In the genomic region with DNA sequence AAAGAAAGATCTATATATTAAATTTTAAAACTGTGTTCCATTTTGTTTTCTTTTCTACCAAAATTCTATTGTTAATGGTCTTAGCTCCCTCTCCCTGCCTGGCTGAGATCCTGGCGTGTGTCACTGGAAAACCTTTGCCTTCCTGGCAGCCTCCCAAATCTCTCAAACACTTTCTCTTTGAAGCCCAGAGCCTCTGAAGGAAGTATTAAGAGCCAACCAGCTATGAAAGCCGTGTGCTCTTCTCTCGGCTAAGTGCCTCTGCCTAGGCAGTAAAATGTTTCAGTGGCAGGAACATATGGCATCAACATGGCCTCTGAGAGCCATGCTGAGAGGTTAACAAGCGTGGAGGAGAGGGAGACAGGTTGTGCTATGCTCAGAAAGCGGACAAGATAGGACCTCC, we compare ENCODE assay signal across 15 mouse cellular contexts. TPM values are rescaled to one million over a fixed set of nuclear protein-coding genes. Genes with fewer than 3 reads are reported as not detected.
DNase-seq lines count a peak whose midpoint lies in the region; ATAC-seq lines count a peak whose summit lies in the region.
"Had no signal": no experiment of that assay in that cellular context is flagged by ENCODE, and none has a peak within 500 bp of the region (broad histone marks: within the 10 kb centered on the region; RNA-seq: fewer than 3 reads in every experiment).

No protein-coding gene starts in this region.

- no peaks in the 10 kb centered on the region for H3K4me1 ChIP-seq in kidney, embryonic 15.5 days
- H3K4me1 ChIP-seq in liver, embryonic 11.5 days (replicated peaks; ENCODE audit: control insufficient read depth, insufficient read depth, low read length): no peaks in the 10 kb centered on the region
- H3K4me1 ChIP-seq: intestine, embryonic 15.5 days; midbrain, embryonic 12.5 days; stomach, embryonic 15.5 days had no signal

- no peaks in the 10 kb centered on the region for H3K9me3 ChIP-seq in kidney, embryonic 15.5 days (replicated peaks)
- H3K9me3 ChIP-seq in liver, embryonic 11.5 days (ENCODE audit: control insufficient read depth, low read length): no peaks in the 10 kb centered on the region
- H3K9me3 ChIP-seq: intestine, embryonic 15.5 days; limb, embryonic 15.5 days; midbrain, embryonic 12.5 days; stomach, embryonic 15.5 days had no signal

- no peaks in the 10 kb centered on the region for H3K27me3 ChIP-seq in kidney, embryonic 15.5 days
- no peaks in the 10 kb centered on the region for H3K27me3 ChIP-seq in liver, embryonic 11.5 days (replicated peaks; ENCODE audit: control insufficient read depth, insufficient read depth, low read length)
- H3K27me3 ChIP-seq: intestine, embryonic 15.5 days; limb, embryonic 15.5 days; midbrain, embryonic 12.5 days; stomach, embryonic 15.5 days had no signal

- H3K9ac ChIP-seq in kidney, embryonic 15.5 days: no peak overlapping the region
- no peak overlapping the region for H3K9ac ChIP-seq in liver, embryonic 11.5 days (ENCODE audit: low read depth, low read length)
- H3K9ac ChIP-seq: intestine, embryonic 15.5 days; limb, embryonic 15.5 days; midbrain, embryonic 12.5 days; stomach, embryonic 15.5 days had no signal

- no peak overlapping the region for H3K4me2 ChIP-seq in kidney, embryonic 15.5 days
- H3K4me2 ChIP-seq in liver, embryonic 11.5 days: no peak overlapping the region
- H3K4me2 ChIP-seq: intestine, embryonic 15.5 days; limb, embryonic 15.5 days; midbrain, embryonic 12.5 days; stomach, embryonic 15.5 days had no signal

- WGBS in kidney, embryonic 15.5 days: 23% methylated on average over 5 of the region's 5 CpGs
- 48% methylated on average over 5 of the region's 5 CpGs for WGBS in liver, embryonic 11.5 days

- H3K27ac ChIP-seq in kidney, embryonic 15.5 days: no peak overlapping the region
- H3K27ac ChIP-seq in liver, embryonic 11.5 days (ENCODE audit: low read depth, low read length): no peak overlapping the region
- H3K27ac ChIP-seq: heart, adult 2 months; intestine, embryonic 15.5 days; limb, embryonic 15.5 days; midbrain, embryonic 12.5 days; stomach, embryonic 15.5 days had no signal

- no peaks in the 10 kb centered on the region for H3K36me3 ChIP-seq in kidney, embryonic 15.5 days
- H3K36me3 ChIP-seq in liver, embryonic 11.5 days (ENCODE audit: control insufficient read depth, insufficient read depth, low read length): no peaks in the 10 kb centered on the region
- H3K36me3 ChIP-seq: intestine, embryonic 15.5 days; limb, embryonic 15.5 days; midbrain, embryonic 12.5 days; stomach, embryonic 15.5 days had no signal

- peak; percentile 15 for DNase-seq in adrenal gland, adult 2 months
- no peak for DNase-seq in adrenal gland, postnatal 4 days (ENCODE audit: low spot score in 2 of 2)
- DNase-seq in kidney, adult 18-20 months: peak; percentile 53
- DNase-seq in cerebellum, adult 8-10 months: peak; percentile 10
- peak; percentile 67 for DNase-seq in kidney, postnatal 10 days
- DNase-seq in liver, embryonic 11.5 days (ENCODE audit: low spot score): no peak
- no peak for DNase-seq in natural killer cell, adult 2 months (ENCODE audit: low spot score in 2 of 2)
- DNase-seq: heart, adult 2 months had no signal

- no peak overlapping the region for H3K4me3 ChIP-seq in kidney, embryonic 15.5 days (replicated peaks)
- H3K4me3 ChIP-seq in liver, embryonic 11.5 days (ENCODE audit: low read depth, low read length): no peak overlapping the region
- H3K4me3 ChIP-seq: erythroblast, embryonic 14.5 days; heart, adult 2 months; intestine, embryonic 15.5 days; limb, embryonic 15.5 days; midbrain, embryonic 12.5 days; stomach, embryonic 15.5 days had no signal

- ATAC-seq in kidney, embryonic 15.5 days (replicated peaks; ENCODE audit: low FRiP score): no peak
- no peak for ATAC-seq in liver, embryonic 11.5 days (replicated peaks; ENCODE audit: low FRiP score)
- ATAC-seq: intestine, embryonic 15.5 days had no signal

RNA-seq across cellular contexts. Expression of a gene that starts 47.5 kb away (rescaled TPM):
- total RNA-seq in adrenal gland, adult 2 months (2021): under 1 TPM in 1 of 2 experiments, not detected in 1; 0.23 TPM
- polyA plus RNA-seq in adrenal gland, adult 2 months (2012; rRNA removed): not detected in 2 replicates
- total RNA-seq in adrenal gland, postnatal 4 days (2021): under 1 TPM; 0.70 to 0.96 TPM
- 0.12 and 0.16 TPM in 2 replicates for polyA plus RNA-seq in kidney, embryonic 15.5 days (2015; fragmentation: Nextera tagmentation; extraction: Ambion mirVana)
- polyA plus RNA-seq in liver, embryonic 11.5 days (2014; fragmentation: Nextera tagmentation; extraction: Ambion mirVana): 0.35 and 1.4 TPM in 2 replicates
- total RNA-seq: MEL had no signal
- polyA plus RNA-seq: erythroblast, embryonic 14.5 days had no signal

Comparison
In these comparisons a context has a peak if more than half of its experiments do, and no peak if none do; other contexts are left out.
1. DNase-seq: peak in adrenal gland, adult 2 months (single experiment), kidney, adult 18-20 months (single experiment), cerebellum, adult 8-10 months (single experiment) and kidney, postnatal 10 days (single experiment); none in adrenal gland, postnatal 4 days (0 of 2), liver, embryonic 11.5 days (single experiment) and natural killer cell, adult 2 months (0 of 2).